11 mouse cellular contexts compared by ENCODE assay signal in the genomic region with DNA sequence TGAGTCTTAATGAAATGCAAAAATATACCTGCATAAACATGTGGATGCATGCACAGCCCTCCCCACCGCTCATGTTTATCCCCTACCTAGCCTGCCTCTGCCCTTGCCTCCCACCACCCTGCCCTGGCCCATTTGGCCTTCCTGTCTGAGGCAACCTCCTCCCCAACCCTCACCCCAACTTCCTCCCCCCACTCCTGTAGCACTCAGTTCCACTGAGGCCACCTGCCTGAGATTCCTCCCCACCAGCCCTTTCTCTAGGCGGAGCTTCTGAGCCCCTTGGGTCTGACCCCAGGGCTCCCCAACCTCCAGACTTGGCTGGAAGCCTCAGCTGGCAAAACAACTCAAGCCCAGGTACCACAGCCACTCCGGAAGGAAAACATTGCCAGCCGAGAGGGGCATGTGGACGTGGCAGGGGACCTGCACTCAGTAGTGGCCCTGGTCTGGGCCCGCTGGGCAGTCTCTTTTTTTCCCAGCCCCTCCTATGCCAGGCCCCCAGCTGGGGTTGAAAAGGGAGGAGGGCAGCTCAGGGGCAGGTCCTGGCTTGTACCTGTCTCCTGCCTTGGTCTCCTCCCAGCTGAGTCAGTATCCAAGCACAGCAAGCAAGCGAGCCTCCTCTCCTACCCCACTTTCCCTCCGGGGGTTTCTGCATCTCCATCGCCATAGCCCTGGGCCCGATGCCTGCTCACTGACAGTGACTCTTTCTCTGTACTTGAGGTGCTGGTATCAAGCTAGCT. TPM values are rescaled to one million over a fixed set of nuclear protein-coding genes. Genes with fewer than 3 reads are reported as not detected.
A peak's percentile ranks its signal among the peaks of the same experiment; 100 is the strongest.
DNase-seq lines count a peak whose midpoint lies in the region; ATAC-seq and TF ChIP-seq lines count a peak whose summit lies in the region.
"Had no signal": no experiment of that assay in that cellular context is flagged by ENCODE, and none has a peak within 500 bp of the region (broad histone marks: within the 10 kb centered on the region; RNA-seq: fewer than 3 reads in every experiment).

No protein-coding gene starts in this region.

- H3K36me3 ChIP-seq in kidney, embryonic 14.5 days (ENCODE audit: control insufficient read depth, insufficient read depth, low read length), result peaks cover 26% of the 10 kb centered on the region
- peaks cover 26% of the 10 kb centered on the region for H3K36me3 ChIP-seq in limb, embryonic 14.5 days (ENCODE audit: control insufficient read depth, insufficient read depth, low read length)

- ATAC-seq in kidney, embryonic 14.5 days (ENCODE audit: low FRiP score, low TSS enrichment), result no peak
- no peak for ATAC-seq in limb, embryonic 14.5 days (ENCODE audit: low FRiP score, low read depth)

- 50% methylated on average over 10 of the region's 10 CpGs for WGBS in kidney, embryonic 14.5 days
- 49% methylated on average over 10 of the region's 10 CpGs for WGBS in limb, embryonic 14.5 days

- no peak overlapping the region for H3K4me3 ChIP-seq in kidney, embryonic 14.5 days (ENCODE audit: low read length)
- no peak overlapping the region for H3K4me3 ChIP-seq in limb, embryonic 14.5 days (replicated peaks; ENCODE audit: low read length)

- H3K4me1 ChIP-seq in kidney, embryonic 14.5 days (ENCODE audit: control insufficient read depth, insufficient read depth, low read length), result no peaks in the 10 kb centered on the region
- H3K4me1 ChIP-seq in limb, embryonic 14.5 days (ENCODE audit: control insufficient read depth, insufficient read depth, low read length), result no peaks in the 10 kb centered on the region

- H3K9ac ChIP-seq in kidney, embryonic 14.5 days (ENCODE audit: low read depth, low read length), result 0 out of 2 replicates have a peak overlapping the region, but pooled peaks have one; percentile 23
- H3K9ac ChIP-seq in limb, embryonic 14.5 days (ENCODE audit: low read depth, low read length, severe bottlenecking), result no peak overlapping the region

- H3K27me3 ChIP-seq in kidney, embryonic 14.5 days (ENCODE audit: control insufficient read depth, insufficient read depth, low read length), result peaks cover 4% of the 10 kb centered on the region; the same call in 1 of the 2 replicates
- H3K27me3 ChIP-seq in limb, embryonic 14.5 days (ENCODE audit: control insufficient read depth, insufficient read depth, low read length), result no peaks in the 10 kb centered on the region

- no peak overlapping the region for H3K4me2 ChIP-seq in kidney, embryonic 14.5 days (replicated peaks; ENCODE audit: low read depth, low read length)
- peak overlapping the region; percentile 15; the same call in 1 of the 2 replicates for H3K4me2 ChIP-seq in limb, embryonic 14.5 days (replicated peaks; ENCODE audit: low read depth, low read length, severe bottlenecking)

- no peak overlapping the region for H3K27ac ChIP-seq in kidney, embryonic 14.5 days (ENCODE audit: low read depth, low read length)
- no peak overlapping the region for H3K27ac ChIP-seq in limb, embryonic 14.5 days (replicated peaks; ENCODE audit: low read depth, low read length)

- TF ChIP-seq POLR2A in limb, embryonic 14.5 days (IDR thresholded peaks at IDR 0.05; ENCODE audit: borderline replicate concordance, extremely low read depth, insufficient read depth, insufficient read length), result no peak

- H3K9me3 ChIP-seq in kidney, embryonic 14.5 days (ENCODE audit: control insufficient read depth, low read length), result no peaks in the 10 kb centered on the region
- no peaks in the 10 kb centered on the region; the same call in 1 of the 2 replicates for H3K9me3 ChIP-seq in limb, embryonic 14.5 days (ENCODE audit: control insufficient read depth, low read length)

- no peak for DNase-seq in kidney, postnatal 4 days
- peak; percentile 44 for DNase-seq in T-cell, adult 2 months (ENCODE audit: low spot score)
- DNase-seq in limb, embryonic 14.5 days (ENCODE audit: low spot score), result no peak
- DNase-seq in thymus, postnatal 0 days (ENCODE audit: low spot score), result peak; percentile 75
- DNase-seq in kidney, postnatal 36 days, result no peak
- no peak for DNase-seq in kidney, adult 11 months
- no peak for DNase-seq in lung, postnatal 10 days
- DNase-seq: adrenal gland, adult 8-10 months; cerebellum, adult 18-20 months; heart, postnatal 14 days had no signal

RNA-seq across cellular contexts. Expression of a gene that starts 1.1 kb away (rescaled TPM):
- polyA plus RNA-seq in kidney, embryonic 14.5 days (2014; fragmentation: Nextera tagmentation; extraction: Ambion mirVana), result 0.70 and 1.1 TPM in 2 replicates
- polyA plus RNA-seq in limb, embryonic 14.5 days (2012; rRNA removed), result 14.3 and 15.7 TPM in 2 replicates
- polyA plus RNA-seq in limb, embryonic 14.5 days (2014; fragmentation: Nextera tagmentation; extraction: Ambion mirVana), result 17.9 and 23.3 TPM in 2 replicates
- 34.2 and 34.8 TPM in 2 replicates for polyA plus RNA-seq in thymus, postnatal 0 days (2015; fragmentation: Nextera tagmentation; extraction: Ambion mirVana)

RNA-seq across cellular contexts. Expression of a gene that starts 15.8 kb away (rescaled TPM):
- polyA plus RNA-seq in kidney, embryonic 14.5 days (2014; fragmentation: Nextera tagmentation; extraction: Ambion mirVana), result 74.9 and 87.9 TPM in 2 replicates
- polyA plus RNA-seq in limb, embryonic 14.5 days (2012; rRNA removed), result 101 and 119 TPM in 2 replicates
- polyA plus RNA-seq in limb, embryonic 14.5 days (2014; fragmentation: Nextera tagmentation; extraction: Ambion mirVana), result 81.6 and 84.1 TPM in 2 replicates
- 93.2 and 94.0 TPM in 2 replicates for polyA plus RNA-seq in thymus, postnatal 0 days (2015; fragmentation: Nextera tagmentation; extraction: Ambion mirVana)

RNA-seq across cellular contexts. Expression of a gene that starts 21.2 kb away (rescaled TPM):
- polyA plus RNA-seq in kidney, embryonic 14.5 days (2014; fragmentation: Nextera tagmentation; extraction: Ambion mirVana), result 2.8 and 4.1 TPM in 2 replicates
- 6.7 and 7.5 TPM in 2 replicates for polyA plus RNA-seq in limb, embryonic 14.5 days (2012; rRNA removed)
- polyA plus RNA-seq in limb, embryonic 14.5 days (2014; fragmentation: Nextera tagmentation; extraction: Ambion mirVana), result 9.4 and 10.4 TPM in 2 replicates
- 2.2 and 2.6 TPM in 2 replicates for polyA plus RNA-seq in thymus, postnatal 0 days (2015; fragmentation: Nextera tagmentation; extraction: Ambion mirVana)

RNA-seq across cellular contexts. Expression of a gene that starts 49.5 kb away (rescaled TPM):
- 0.53 TPM in 1 of 2 replicates, not detected in the other for polyA plus RNA-seq in kidney, embryonic 14.5 days (2014; fragmentation: Nextera tagmentation; extraction: Ambion mirVana)
- polyA plus RNA-seq in limb, embryonic 14.5 days (2012; rRNA removed), result 0.84 and 1.1 TPM in 2 replicates
- 0.22 TPM in 1 of 2 replicates, not detected in the other for polyA plus RNA-seq in limb, embryonic 14.5 days (2014; fragmentation: Nextera tagmentation; extraction: Ambion mirVana)
- polyA plus RNA-seq in thymus, postnatal 0 days (2015; fragmentation: Nextera tagmentation; extraction: Ambion mirVana), result not detected in 2 replicates

RNA-seq across cellular contexts. Expression of a gene that starts 49.9 kb away (rescaled TPM):
- polyA plus RNA-seq in kidney, embryonic 14.5 days (2014; fragmentation: Nextera tagmentation; extraction: Ambion mirVana), result 6.9 and 7.6 TPM in 2 replicates
- 3.2 and 3.4 TPM in 2 replicates for polyA plus RNA-seq in limb, embryonic 14.5 days (2012; rRNA removed)
- polyA plus RNA-seq in limb, embryonic 14.5 days (2014; fragmentation: Nextera tagmentation; extraction: Ambion mirVana), result 4.9 and 6.3 TPM in 2 replicates
- 0.86 and 1.1 TPM in 2 replicates for polyA plus RNA-seq in thymus, postnatal 0 days (2015; fragmentation: Nextera tagmentation; extraction: Ambion mirVana)

Comparison
In these comparisons a context has a peak if more than half of its experiments do, and no peak if none do; other contexts are left out.
1. DNase-seq: peak in T-cell, adult 2 months (single experiment) and thymus, postnatal 0 days (single experiment); none in kidney, postnatal 4 days (0 of 2), limb, embryonic 14.5 days (single experiment), kidney, postnatal 36 days (0 of 2), kidney, adult 11 months (single experiment) and lung, postnatal 10 days (single experiment).